Mouse (Mus musculus) T-cell, adult 66 days (primary cell): ENCODE data around the gene Sprr4. TPM values are rescaled to one million over a fixed set of nuclear protein-coding genes. Genes with fewer than 3 reads are reported as not detected.

Experiments used
- total RNA-seq, 2 experiments: library from RNA; stranded (reverse); gene quantifications; 3 replicates in 1 of 2; 4 replicates in 1 of 2; pipeline ENCODE4 v1.2.4; 2023

The Sprr4 gene
- total RNA-seq = not detected

DNA sequence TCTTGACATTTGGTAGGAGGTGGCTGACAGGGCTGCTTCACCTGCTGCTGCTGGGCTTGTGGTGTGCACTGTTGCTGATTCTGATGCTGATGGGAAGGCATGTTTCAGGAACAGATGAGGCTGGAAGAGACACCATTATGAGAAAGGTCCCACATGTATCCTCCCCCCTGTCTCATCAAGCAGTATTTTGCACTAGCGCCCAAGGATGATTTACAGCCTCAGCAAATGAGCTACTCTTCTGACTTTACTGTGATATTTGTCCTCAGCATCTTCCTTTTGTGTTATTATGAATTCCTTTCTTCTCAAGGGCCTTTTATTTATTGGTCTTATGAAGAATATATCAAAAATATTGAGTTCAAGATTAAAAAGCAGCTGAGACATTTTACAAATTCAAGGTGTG, at the start of gene Sprr4:
Gene Sprr4 (minus strand): TSS at position 101 of the 400 bp plus-strand sequence.

DNA sequence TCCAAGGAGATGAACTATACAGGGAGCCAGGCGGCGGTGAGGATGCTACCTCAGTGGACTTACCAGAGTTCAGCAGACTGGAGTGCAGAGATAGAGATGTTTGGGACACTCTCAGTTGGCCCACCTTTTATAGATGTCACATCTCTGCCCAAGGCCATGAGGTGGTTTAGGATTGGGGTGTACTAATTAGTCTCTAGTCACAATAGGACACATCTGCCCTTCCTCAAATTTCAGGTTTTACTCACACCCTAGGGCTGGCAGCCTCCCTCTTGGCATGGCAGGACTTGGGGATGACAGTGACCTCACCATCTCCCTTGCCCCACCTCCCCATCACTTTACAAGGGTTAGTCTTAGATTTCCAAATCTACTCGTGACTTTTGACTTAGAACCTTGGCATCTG, 34.1 kb upstream of the Sprr4 start, which contains the start of gene 2310046K23Rik:
Gene 2310046K23Rik (minus strand): TSS at position 101 of the 400 bp plus-strand sequence.

DNA sequence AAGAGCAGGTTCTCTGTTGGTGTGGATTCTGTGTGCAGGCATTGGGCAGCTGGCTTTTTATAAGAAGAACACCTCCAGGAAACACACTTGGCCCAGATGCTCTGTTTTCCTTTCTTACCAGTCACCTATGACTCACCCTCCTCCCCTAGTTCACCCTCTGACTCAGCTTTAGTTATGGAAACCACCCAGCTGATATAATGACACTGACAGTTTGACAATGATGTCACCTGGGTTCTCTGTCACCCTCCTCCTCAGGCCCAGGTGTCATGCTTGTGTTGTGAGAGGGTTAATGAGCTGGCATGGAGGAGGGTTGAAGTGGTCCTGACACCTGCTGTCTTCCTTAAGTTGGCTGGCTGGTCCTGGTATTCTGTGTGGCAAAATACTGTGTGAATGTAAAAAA, 14.4 kb downstream of the Sprr4 start, which contains the start of gene Sprr1a:
Gene Sprr1a (minus strand): TSS at position 33 of the 400 bp plus-strand sequence.

DNA sequence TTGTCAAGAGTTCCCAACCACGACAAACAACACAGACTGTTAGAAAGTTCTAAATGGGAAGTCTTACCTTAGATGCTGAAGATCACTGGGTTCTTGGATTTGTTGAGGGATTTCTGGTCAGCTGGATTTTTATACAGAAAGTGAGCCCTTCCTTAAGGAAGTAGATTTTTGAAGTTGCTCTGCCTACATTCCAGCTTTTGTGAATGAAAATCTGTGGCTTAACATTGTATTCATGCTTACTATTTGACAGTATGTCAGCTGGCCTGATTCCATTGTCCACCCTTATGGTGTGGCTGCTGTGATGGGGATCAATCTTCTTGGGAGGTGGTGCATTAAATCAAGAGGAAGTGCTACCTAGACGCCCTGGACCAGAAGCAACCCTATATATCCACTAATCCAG, 41.7 kb downstream of the Sprr4 start, which contains the start of gene Sprr3:
Gene Sprr3 (minus strand): TSS at position 101 of the 400 bp plus-strand sequence.

Other genes starting within 250 kb of the Sprr4 start
- gene Sprr2a3, start 215.1 kb downstream of the Sprr4 start, total RNA-seq = not detected
- gene Sprr2b, start 183.9 kb downstream of the Sprr4 start, total RNA-seq = not detected
- not detected for gene Sprr2d, start 161.4 kb downstream of the Sprr4 start, total RNA-seq
- not detected for gene Sprr2e, start 148.3 kb downstream of the Sprr4 start, total RNA-seq
- not detected for gene Sprr2f, start 135.3 kb downstream of the Sprr4 start, total RNA-seq
- not detected for gene Sprr2h, start 114.8 kb downstream of the Sprr4 start, total RNA-seq
- not detected for gene Sprr2i, start 92.5 kb downstream of the Sprr4 start, total RNA-seq
- gene Sprr2j-ps, start 82.4 kb downstream of the Sprr4 start, total RNA-seq = not detected
- under 1 TPM in 1 of 2 experiments, not detected in 1; 0.90 TPM for gene Gm9774, start 71.1 kb downstream of the Sprr4 start, total RNA-seq
- not detected for gene Sprr2k, start 67.9 kb downstream of the Sprr4 start, total RNA-seq
- gene Sprr1b, start 61.7 kb downstream of the Sprr4 start, total RNA-seq = not detected
- not detected for gene Sprr3, start 41.8 kb downstream of the Sprr4 start, total RNA-seq
- gene Sprr1a, start 14.6 kb downstream of the Sprr4 start, total RNA-seq = not detected
- not detected for gene 2310046K23Rik, start 34.0 kb upstream of the Sprr4 start, total RNA-seq
- gene Ivl, start 73.2 kb upstream of the Sprr4 start, total RNA-seq = not detected
- not detected for gene Smcp, start 88.5 kb upstream of the Sprr4 start, total RNA-seq
- gene 2210017I01Rik, start 107.0 kb upstream of the Sprr4 start, total RNA-seq = not detected
- not detected for gene Lce6a, start 121.2 kb upstream of the Sprr4 start, total RNA-seq
- not detected for gene Lce1a1, start 147.8 kb upstream of the Sprr4 start, total RNA-seq
- not detected for gene Lce1b, start 156.4 kb upstream of the Sprr4 start, total RNA-seq
- gene Lce1a2, start 169.8 kb upstream of the Sprr4 start, total RNA-seq = not detected
- gene Lce1c, start 178.8 kb upstream of the Sprr4 start, total RNA-seq = not detected
- not detected for gene Lce1d, start 186.7 kb upstream of the Sprr4 start, total RNA-seq
- not detected for gene Lce1e, start 208.6 kb upstream of the Sprr4 start, total RNA-seq
- gene Lce1f, start 219.9 kb upstream of the Sprr4 start, total RNA-seq = not detected
- gene Gm38119, start 238.6 kb upstream of the Sprr4 start, total RNA-seq = not detected